Mouse (Mus musculus) T-helper 17 cell (primary cell): ENCODE measurements at regions not wholly inside any gene's neighbourhood (a gene's known extent, or its start where the extent isn't known, plus 50 kb on each side); places are given as distances from the start of the nearest gene placed in this dataset.

Experiments used
- in situ Hi-C, 2 experiments: fragments of 300-600 bp; cut with MboI, MseI; formaldehyde crosslinking; loops; 1 replicate in 1 of 2; 2 replicates in 1 of 2; pipeline ENCODE4 v1.15.1; 2025; ENCODE audit warnings: high pct_unique_total_duplicates in 2 of 2

DNA sequence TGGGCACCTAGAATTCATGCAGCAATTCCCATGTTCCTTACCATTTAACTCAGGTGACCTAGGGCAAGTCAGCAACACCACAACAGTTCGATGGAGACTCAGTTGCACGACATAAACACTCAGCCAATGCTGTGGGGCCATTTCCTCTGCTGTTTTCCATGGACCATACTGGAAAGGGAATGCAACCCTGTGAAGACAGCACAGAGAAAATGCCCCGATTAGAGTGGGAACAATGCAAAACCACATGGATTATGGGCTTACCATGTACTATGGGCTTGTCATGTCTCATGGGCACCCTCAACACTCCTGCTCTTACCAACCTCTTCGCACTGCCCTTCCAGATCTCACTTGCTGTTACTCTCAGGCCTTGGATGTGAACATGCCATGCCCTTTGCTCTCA is 207.6 kb downstream of the Snurf start:
- in situ Hi-C loops = loop anchor here (5.0 to 25.0 kb wide), 5 partner anchors 50 to 332 kb away; no protein-coding TSS in a partner anchor

DNA sequence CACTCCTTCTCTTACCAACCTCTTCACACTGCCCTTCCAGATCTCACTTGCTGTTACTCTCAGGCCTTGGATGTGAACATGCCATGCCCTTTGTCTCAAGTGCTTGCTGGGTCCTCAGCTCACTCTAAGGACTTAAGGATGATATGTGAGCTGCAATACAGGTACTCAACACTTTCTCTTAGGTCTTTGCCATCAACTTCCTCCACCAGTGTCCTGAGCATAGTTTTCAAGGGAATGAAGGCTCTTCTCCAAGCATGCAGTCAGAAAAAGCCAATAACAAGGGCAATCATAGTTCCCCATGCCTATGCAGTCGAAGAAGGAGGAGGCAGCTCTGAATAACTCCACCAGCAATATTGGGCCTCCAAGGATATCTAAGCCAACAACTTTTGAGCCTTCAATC is 235.1 kb downstream of the Snurf start:
- in situ Hi-C loops = loop anchor here (5.0 to 25.0 kb wide), 6 partner anchors 42 to 582 kb away; no protein-coding TSS in a partner anchor

- in situ Hi-C loops = loop anchor here (5.0 to 25.0 kb wide), 5 partner anchors 41 to 581 kb away; no protein-coding TSS in a partner anchor
Observed at GRCm38 (mm10) chr7:59768641-59769040, 236.2 kb downstream of the Snurf start.

DNA sequence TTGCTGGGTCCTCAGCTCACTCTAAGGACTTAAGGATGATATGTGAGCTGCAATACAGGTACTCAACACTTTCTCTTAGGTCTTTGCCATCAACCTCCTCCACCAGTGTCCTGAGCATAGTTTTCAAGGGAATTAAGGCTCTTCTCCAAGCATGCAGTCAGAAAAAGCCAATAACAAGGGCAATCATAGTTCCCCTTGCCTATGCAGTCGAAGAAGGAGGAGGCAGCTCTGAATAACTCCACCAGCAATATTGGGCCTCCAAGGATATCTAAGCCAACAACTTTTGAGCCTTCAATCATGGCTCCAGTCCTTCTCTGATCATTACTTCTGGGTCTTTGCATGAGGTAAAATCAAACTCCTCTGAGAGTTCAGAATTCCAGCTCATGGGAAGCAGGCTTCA is 237.5 kb downstream of the Snurf start:
- in situ Hi-C loops = loop anchor here (5.0 to 25.0 kb wide), 5 partner anchors 40 to 580 kb away; no protein-coding TSS in a partner anchor
